Mouse (Mus musculus): Measurements from ENCODE around the gene Dync1h1. TPM values are rescaled to one million over a fixed set of nuclear protein-coding genes. Genes with fewer than 3 reads are reported as not detected.

Gene Dync1h1
- total RNA-seq, 2 experiments from 2014 or later: 64.3 to 70.9 TPM

Small RNA genes lying within 50 kb of the gene (microRNA-seq; reads per million reads assigned to microRNA genes)
- not detected for gene Gm27299

Other genes starting within 250 kb of the Dync1h1 start
- gene Ppp2r5c, start 154.3 kb upstream of the Dync1h1 start, total RNA-seq (2021): 10 to 100 TPM; 66.5 to 75.7 TPM
- not detected for gene 1700001K19Rik, start 81.2 kb downstream of the Dync1h1 start, total RNA-seq (2021)
- 100 to 1,000 TPM in 1 of 2 experiments, 10 to 100 TPM in 1; 46.1 to 109 TPM for gene Hsp90aa1, start 101.3 kb downstream of the Dync1h1 start, total RNA-seq (2021)
- 10 to 100 TPM; 16.6 to 17.4 TPM for gene Wdr20, start 136.5 kb downstream of the Dync1h1 start, total RNA-seq (2021)
- under 1 TPM in 1 of 2 experiments, not detected in 1; 0.27 TPM for gene Mok, start 239.5 kb downstream of the Dync1h1 start, total RNA-seq (2021)
- gene Zfp839, start 248.8 kb downstream of the Dync1h1 start, total RNA-seq (2021): 1 to 10 TPM; 6.8 to 8.0 TPM